Mouse (Mus musculus) heart, embryonic 12.5 days (tissue): ENCODE results near the gene Olfr446. TPM values are rescaled to one million over a fixed set of nuclear protein-coding genes. Genes with fewer than 3 reads are reported as not detected.

Source experiments
- ATAC-seq: fragments of 200-750 bp; cut with Nextera tagmentation; 2 replicates; pipeline ENCODE4 v1.8.0; 2017; ENCODE audit warnings: moderate TSS enrichment, moderate library complexity; ENCODE audit not compliant: insufficient number of reproducible peaks, low FRiP score
- H3K27ac ChIP-seq: fragments of 300-500 bp; sonication (generic); 2 replicates; pipeline ENCODE4 v1.5.1; 2016; ENCODE audit warnings: mild to moderate bottlenecking, moderate library complexity; ENCODE audit not compliant: poor library complexity, severe bottlenecking
- H3K27me3 ChIP-seq: fragments of 300-500 bp; sonication (generic); replicated peaks from 2 replicates; pipeline ENCODE4 v1.6.1; 2016; ENCODE audit warnings: mild to moderate bottlenecking, moderate library complexity
- H3K36me3 ChIP-seq: fragments of 300-500 bp; sonication (generic); 2 replicates; pipeline ENCODE4 v1.6.1; 2016; ENCODE audit warnings: mild to moderate bottlenecking, moderate library complexity
- H3K4me1 ChIP-seq: fragments of 300-500 bp; sonication (generic); replicated peaks from 2 replicates; pipeline ENCODE4 v1.6.1; 2016; ENCODE audit warnings: mild to moderate bottlenecking
- H3K4me2 ChIP-seq: fragments of 300-500 bp; sonication (generic); 2 replicates; pipeline ENCODE4 v1.6.1; 2016; ENCODE audit warnings: mild to moderate bottlenecking, moderate library complexity
- H3K4me3 ChIP-seq: fragments of 300-500 bp; sonication (generic); 2 replicates; pipeline ENCODE4 v1.5.1; 2016; ENCODE audit warnings: mild to moderate bottlenecking
- H3K9ac ChIP-seq: fragments of 300-500 bp; sonication (generic); 2 replicates; pipeline ENCODE4 v1.6.1; 2016; ENCODE audit warnings: mild to moderate bottlenecking, moderate library complexity
- H3K9me3 ChIP-seq: fragments of 300-500 bp; sonication (generic); replicated peaks from 2 replicates; pipeline ENCODE4 v1.6.1; 2016; ENCODE audit warnings: mild to moderate bottlenecking, moderate library complexity
- WGBS: fragments of 180-500 bp; shearing (Covaris S2); methylation state at CpG from one replicate; pipeline ENCODE4 v1.1.7; 2016; 5-methylcytosine and 5-hydroxymethylcytosine counted together
- polyA plus RNA-seq: library from polyadenylated mRNA; unstranded; fragments of >200 nt; fragmentation: Nextera tagmentation; extraction: Ambion mirVana; gene quantifications from 2 replicates; pipeline ENCODE4 v1.2.1, GENCODE M21; 2016

Gene Olfr446
- not detected in 2 replicates for polyA plus RNA-seq

- no peak within 1 kb of the TSS for H3K4me2 ChIP-seq
- WGBS = 63% methylated on average over 2 of the region's 2 CpGs
- H3K4me1 ChIP-seq = no peaks in the 10 kb centered on the region
- H3K27ac ChIP-seq = no peak within 1 kb of the TSS
- no peak within 1 kb of the TSS for H3K4me3 ChIP-seq
- no peak within 1 kb of the TSS for H3K9ac ChIP-seq
- H3K27me3 ChIP-seq = no peaks in the 10 kb centered on the region
- H3K9me3 ChIP-seq = no peaks in the 10 kb centered on the region
- no peak for ATAC-seq
- no peaks in the 10 kb centered on the region for H3K36me3 ChIP-seq
These were observed at the start of gene Olfr446 for GRCm38 (mm10) chr6:42921077-42921476. Olfr446 (plus strand) TSS chr6:42921377.

GRCm38 (mm10) chr6:42876323-42876722 lies 44.9 kb upstream of the Olfr446 start:
- no peaks in the 10 kb centered on the region for H3K36me3 ChIP-seq
- H3K27ac ChIP-seq = no peak overlapping the region
- H3K9me3 ChIP-seq = no peaks in the 10 kb centered on the region
- no peak overlapping the region for H3K4me2 ChIP-seq
- ATAC-seq = no peak
- H3K9ac ChIP-seq = no peak overlapping the region
- no peak overlapping the region for H3K4me3 ChIP-seq
- no peaks in the 10 kb centered on the region for H3K4me1 ChIP-seq
- H3K27me3 ChIP-seq = no peaks in the 10 kb centered on the region

- ATAC-seq = no peak
- Histone ChIP-seq H3K4me3 (no peak within 1 kb of the TSS), H3K4me1 (no peaks in the 10 kb centered on the region), H3K27me3 (no peaks in the 10 kb centered on the region), H3K36me3 (no peaks in the 10 kb centered on the region), H3K4me2 (no peak within 1 kb of the TSS), H3K9ac (no peak within 1 kb of the TSS), H3K9me3 (no peaks in the 10 kb centered on the region), H3K27ac (no peak within 1 kb of the TSS)
- WGBS = 86% methylated on average over 1 of the region's 1 CpGs
These were observed 31.0 kb upstream of the Olfr446 start, which contains the start of gene Olfr448 for GRCm38 (mm10) chr6:42890141-42890540. Olfr448 (plus strand) TSS chr6:42890441.

- Histone ChIP-seq H3K9me3 (no peaks in the 10 kb centered on the region), H3K27ac (no peak overlapping the region), H3K27me3 (no peaks in the 10 kb centered on the region), H3K4me2 (no peak overlapping the region), H3K4me1 (peaks cover 5% of the 10 kb centered on the region; the same call in 1 of the 2 replicates), H3K36me3 (no peaks in the 10 kb centered on the region), H3K9ac (no peak overlapping the region), H3K4me3 (no peak overlapping the region)
- WGBS = 6% methylated on average over 1 of the region's 1 CpGs
- ATAC-seq = no peak
These were observed 20.8 kb upstream of the Olfr446 start for GRCm38 (mm10) chr6:42900345-42900744.

GRCm38 (mm10) chr6:42908578-42908977 lies 12.6 kb upstream of the Olfr446 start, which contains the start of gene Olfr447:
Olfr447 (plus strand) TSS chr6:42908878.
- no peak within 1 kb of the TSS for H3K4me2 ChIP-seq
- no peaks in the 10 kb centered on the region for H3K4me1 ChIP-seq
- H3K9ac ChIP-seq = no peak within 1 kb of the TSS
- no peaks in the 10 kb centered on the region for H3K27me3 ChIP-seq
- no peak within 1 kb of the TSS for H3K4me3 ChIP-seq
- H3K36me3 ChIP-seq = no peaks in the 10 kb centered on the region
- no peak within 1 kb of the TSS for H3K27ac ChIP-seq
- ATAC-seq = no peak
- no peaks in the 10 kb centered on the region for H3K9me3 ChIP-seq

- H3K36me3 ChIP-seq = no peaks in the 10 kb centered on the region
- H3K9me3 ChIP-seq = peaks cover 6% of the 10 kb centered on the region
- H3K4me2 ChIP-seq = no peak within 1 kb of the TSS
- no peaks in the 10 kb centered on the region for H3K27me3 ChIP-seq
- ATAC-seq = no peak
- no peak within 1 kb of the TSS for H3K27ac ChIP-seq
- H3K4me1 ChIP-seq = no peaks in the 10 kb centered on the region
- no peak within 1 kb of the TSS for H3K9ac ChIP-seq
- H3K4me3 ChIP-seq = no peak within 1 kb of the TSS
- WGBS = 63% methylated on average over 1 of the region's 1 CpGs
These were observed 27.6 kb downstream of the Olfr446 start, which contains the start of gene Olfr444 for GRCm38 (mm10) chr6:42948767-42949166. Olfr444 (plus strand) TSS chr6:42949067.

GRCm38 (mm10) chr6:42980377-42980776 lies 59.2 kb downstream of the Olfr446 start:
- H3K27me3 ChIP-seq = no peaks in the 10 kb centered on the region
- H3K4me3 ChIP-seq = no peak overlapping the region
- H3K9ac ChIP-seq = no peak overlapping the region
- no peaks in the 10 kb centered on the region for H3K4me1 ChIP-seq
- no peaks in the 10 kb centered on the region for H3K36me3 ChIP-seq
- no peaks in the 10 kb centered on the region for H3K9me3 ChIP-seq
- H3K4me2 ChIP-seq = no peak overlapping the region
- H3K27ac ChIP-seq = no peak overlapping the region
- no peak for ATAC-seq

Other genes with a start within 250 kb of the Olfr446 start
- gene Tcaf1, start 211.3 kb upstream of the Olfr446 start, polyA plus RNA-seq = 60.3 and 61.6 TPM in 2 replicates
- gene Olfr453, start 182.0 kb upstream of the Olfr446 start, polyA plus RNA-seq = not detected in 2 replicates
- gene Olfr38, start 165.0 kb upstream of the Olfr446 start, polyA plus RNA-seq = not detected in 2 replicates
- not detected in 2 replicates for gene Olfr452, start 136.3 kb upstream of the Olfr446 start, polyA plus RNA-seq
- not detected in 2 replicates for gene Olfr450, start 109.4 kb upstream of the Olfr446 start, polyA plus RNA-seq
- not detected in 2 replicates for gene Olfr449, start 87.0 kb upstream of the Olfr446 start, polyA plus RNA-seq
- not detected in 2 replicates for gene Olfr448, start 30.9 kb upstream of the Olfr446 start, polyA plus RNA-seq
- gene Olfr447, start 12.5 kb upstream of the Olfr446 start, polyA plus RNA-seq = not detected in 2 replicates
- gene Olfr444, start 27.7 kb downstream of the Olfr446 start, polyA plus RNA-seq = not detected in 2 replicates
- gene Olfr441, start 185.0 kb downstream of the Olfr446 start, polyA plus RNA-seq = not detected in 2 replicates
- gene Olfr237-ps1, start 225.2 kb downstream of the Olfr446 start, polyA plus RNA-seq = not detected in 2 replicates
- not detected in 2 replicates for gene Olfr437, start 241.9 kb downstream of the Olfr446 start, polyA plus RNA-seq